ENCODE assay signal across 8 mouse cellular contexts in the genomic region with DNA sequence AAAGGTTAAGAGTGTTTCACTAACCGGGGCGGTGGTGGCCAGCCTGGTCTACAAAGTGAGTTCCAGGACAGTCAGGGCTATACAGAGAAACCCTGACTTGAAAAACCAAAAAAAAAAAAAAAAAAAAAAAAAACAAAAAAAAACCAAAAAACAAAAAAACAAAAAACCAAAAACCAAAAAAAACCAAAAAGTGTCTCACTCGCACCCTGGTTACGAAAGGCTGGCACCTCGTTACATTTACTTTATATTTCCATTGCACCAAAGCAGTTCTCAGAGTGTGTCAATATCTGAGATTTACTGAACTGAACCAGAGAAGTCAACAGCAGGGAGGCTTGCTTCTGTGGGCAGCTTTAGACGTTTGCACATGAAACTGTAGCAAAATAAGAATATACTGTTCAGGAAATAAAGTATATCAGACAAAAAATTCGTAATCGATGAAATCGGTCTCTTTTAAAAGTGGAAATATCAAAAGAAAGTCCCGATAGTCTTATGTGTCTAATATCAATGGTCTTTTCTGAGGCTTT. TPM values are rescaled to one million over a fixed set of nuclear protein-coding genes. Genes with fewer than 3 reads are reported as not detected.
DNase-seq lines count a peak whose midpoint lies in the region; ATAC-seq lines count a peak whose summit lies in the region.

No protein-coding gene starts in this region.

- peak overlapping the region; percentile 55 for H3K4me2 ChIP-seq in heart, embryonic 16.5 days (ENCODE audit: low read depth, low read length)
- H3K4me2 ChIP-seq in hindbrain, embryonic 11.5 days (replicated peaks; ENCODE audit: low read depth, low read length) = peak overlapping the region; percentile 26
- H3K4me2 ChIP-seq in midbrain, embryonic 11.5 days = peak overlapping the region; percentile 32

- H3K9me3 ChIP-seq in heart, embryonic 16.5 days (replicated peaks; ENCODE audit: control insufficient read depth, low read length) = no peaks in the 10 kb centered on the region
- no peaks in the 10 kb centered on the region for H3K9me3 ChIP-seq in hindbrain, embryonic 11.5 days (ENCODE audit: control insufficient read depth, low read length)
- no peaks in the 10 kb centered on the region for H3K9me3 ChIP-seq in midbrain, embryonic 11.5 days (ENCODE audit: control insufficient read depth, low read length)

- ATAC-seq in heart, embryonic 16.5 days (replicated peaks; ENCODE audit: extremely low read depth, insufficient read depth, low FRiP score) = no peak
- no peak for ATAC-seq in hindbrain, embryonic 11.5 days (ENCODE audit: low FRiP score)
- no peak for ATAC-seq in midbrain, embryonic 11.5 days (ENCODE audit: low FRiP score)

- H3K9ac ChIP-seq in heart, embryonic 16.5 days (ENCODE audit: low read length) = peak overlapping the region; percentile 64
- H3K9ac ChIP-seq in hindbrain, embryonic 11.5 days (ENCODE audit: low read depth, low read length) = no peak overlapping the region
- H3K9ac ChIP-seq in midbrain, embryonic 11.5 days (ENCODE audit: low read length) = no peak overlapping the region

- DNase-seq in heart, adult 9 months (ENCODE audit: low spot score in 2 of 2) = no peak
- peak; percentile 22 for DNase-seq in MN1 (ENCODE audit: low spot score)
- DNase-seq in hindbrain, embryonic 11.5 days (ENCODE audit: low spot score) = peak; percentile 21
- peak; percentile 89 for DNase-seq in midbrain, embryonic 11.5 days (ENCODE audit: low spot score, missing footprints)
- DNase-seq in gastrocnemius, postnatal 36 days = no peak
- DNase-seq in right cerebral cortex, postnatal 4 days = no peak
- no peak for DNase-seq in frontal cortex, postnatal 14 days (ENCODE audit: low spot score in 2 of 2)

- intact Hi-C loops in gastrocnemius, postnatal 36 days (cut with DNase I) = no loop called here

- H3K36me3 ChIP-seq in heart, embryonic 16.5 days (ENCODE audit: control insufficient read depth, insufficient read depth) = no peaks in the 10 kb centered on the region
- no peaks in the 10 kb centered on the region for H3K36me3 ChIP-seq in hindbrain, embryonic 11.5 days (ENCODE audit: control insufficient read depth, insufficient read depth, low read length)
- no peaks in the 10 kb centered on the region for H3K36me3 ChIP-seq in midbrain, embryonic 11.5 days (ENCODE audit: control insufficient read depth, insufficient read depth, low read length)

- peak overlapping the region; percentile 100 for H3K4me3 ChIP-seq in heart, embryonic 16.5 days (ENCODE audit: low read length)
- H3K4me3 ChIP-seq in hindbrain, embryonic 11.5 days (ENCODE audit: low read depth, low read length) = peak overlapping the region; percentile 99
- H3K4me3 ChIP-seq in midbrain, embryonic 11.5 days (ENCODE audit: low read depth, low read length) = peak overlapping the region; percentile 85

- 33% methylated on average over 10 of the region's 10 CpGs for WGBS in heart, embryonic 16.5 days
- WGBS in hindbrain, embryonic 11.5 days = 43% methylated on average over 10 of the region's 10 CpGs
- WGBS in midbrain, embryonic 11.5 days = 37% methylated on average over 10 of the region's 10 CpGs

- no peaks in the 10 kb centered on the region for H3K27me3 ChIP-seq in heart, embryonic 16.5 days (ENCODE audit: control insufficient read depth, insufficient read depth, low read length)
- H3K27me3 ChIP-seq in hindbrain, embryonic 11.5 days (ENCODE audit: control insufficient read depth, insufficient read depth, low read length) = no peaks in the 10 kb centered on the region
- H3K27me3 ChIP-seq in midbrain, embryonic 11.5 days (ENCODE audit: control insufficient read depth, insufficient read depth, low read length) = no peaks in the 10 kb centered on the region

- H3K27ac ChIP-seq in heart, embryonic 16.5 days (ENCODE audit: low read length) = no peak overlapping the region
- H3K27ac ChIP-seq in hindbrain, embryonic 11.5 days (ENCODE audit: low read depth, low read length) = no peak overlapping the region
- no peak overlapping the region for H3K27ac ChIP-seq in midbrain, embryonic 11.5 days (ENCODE audit: low read depth, low read length)

- peaks cover 10% of the 10 kb centered on the region for H3K4me1 ChIP-seq in heart, embryonic 16.5 days (ENCODE audit: control insufficient read depth, insufficient read depth, low read length)
- no peaks in the 10 kb centered on the region; the same call in none of the 2 replicates for H3K4me1 ChIP-seq in hindbrain, embryonic 11.5 days (replicated peaks; ENCODE audit: control insufficient read depth, insufficient read depth, low read length)
- peaks cover 11% of the 10 kb centered on the region for H3K4me1 ChIP-seq in midbrain, embryonic 11.5 days (ENCODE audit: control insufficient read depth, insufficient read depth, low read length)

RNA-seq across cellular contexts. Expression of a gene that starts 0.5 kb away (rescaled TPM):
- 7.0 and 7.7 TPM in 2 replicates for polyA plus RNA-seq in heart, embryonic 16.5 days (2015; fragmentation: Nextera tagmentation; extraction: Ambion mirVana)
- polyA plus RNA-seq in hindbrain, embryonic 11.5 days (2014; fragmentation: Nextera tagmentation; extraction: Ambion mirVana) = 10.4 and 12.4 TPM in 2 replicates
- 8.7 and 11.1 TPM in 2 replicates for polyA plus RNA-seq in midbrain, embryonic 11.5 days (2014; fragmentation: Nextera tagmentation; extraction: Ambion mirVana)
- 10 to 100 TPM; 23.6 to 25.9 TPM for total RNA-seq in gastrocnemius, postnatal 36 days (2021)

RNA-seq across cellular contexts. Expression of a gene that starts 54.7 kb away (rescaled TPM):
- 0.69 and 0.74 TPM in 2 replicates for polyA plus RNA-seq in heart, embryonic 16.5 days (2015; fragmentation: Nextera tagmentation; extraction: Ambion mirVana)
- 8.7 and 11.2 TPM in 2 replicates for polyA plus RNA-seq in hindbrain, embryonic 11.5 days (2014; fragmentation: Nextera tagmentation; extraction: Ambion mirVana)
- 2.5 and 3.0 TPM in 2 replicates for polyA plus RNA-seq in midbrain, embryonic 11.5 days (2014; fragmentation: Nextera tagmentation; extraction: Ambion mirVana)
- under 1 TPM in 1 of 2 experiments, not detected in 1; 0.10 TPM for total RNA-seq in gastrocnemius, postnatal 36 days (2021)

Comparison
In these comparisons a context has a peak if more than half of its experiments do, and no peak if none do; other contexts are left out.
1. DNase-seq: peak in MN1 (single experiment), hindbrain, embryonic 11.5 days (single experiment) and midbrain, embryonic 11.5 days (single experiment); none in heart, adult 9 months (0 of 2), gastrocnemius, postnatal 36 days (0 of 2), right cerebral cortex, postnatal 4 days (single experiment) and frontal cortex, postnatal 14 days (0 of 2).
2. Peak in every context shown above with its lines, with median percentiles within 50 percentile points of each other: H3K4me2 ChIP-seq and H3K4me3 ChIP-seq.